Mouse (Mus musculus) MEL (cell line): ENCODE data around the gene Itga9. TPM values are rescaled to one million over a fixed set of nuclear protein-coding genes. Genes with fewer than 3 reads are reported as not detected.

ENCODE experiments used
- DNase-seq: peaks from one replicate; pipeline ENCODE4 v3.0.0; 2011; ENCODE audit warnings: low read depth, low spot score
- H3K27ac ChIP-seq: 2 replicates; pipeline ENCODE4 v1.5.1; 2012; ENCODE audit warnings: low read depth, mild to moderate bottlenecking, control low read depth, low read length, moderate library complexity; ENCODE audit not compliant: control insufficient read depth
- H3K27me3 ChIP-seq, 2 experiments: fragments of 150-350 bp in 1 of 2; sonication (generic) in 1 of 2; 2 replicates each; pipeline ENCODE4 v1.6.1; 2012; ENCODE audit warnings: low read length in 2 of 2, mild to moderate bottlenecking in 2 of 2, improper control_type of control experiment in 1 of 2, moderate library complexity in 1 of 2; ENCODE audit not compliant: insufficient read depth in 2 of 2, control insufficient read depth in 1 of 2
- H3K36me3 ChIP-seq, 2 experiments: 2 replicates each; pipeline ENCODE4 v1.6.1; 2012 to 2014; ENCODE audit warnings: low read length in 2 of 2, improper control_type of control experiment in 1 of 2, inconsistent platforms in 1 of 2, mild to moderate bottlenecking in 1 of 2; ENCODE audit not compliant: insufficient read depth in 2 of 2, control insufficient read depth in 1 of 2
- H3K4me1 ChIP-seq, 2 experiments: fragments of 150-350 bp in 1 of 2; sonication (generic) in 1 of 2; 2 replicates each; pipeline ENCODE4 v1.6.1; 2012; ENCODE audit warnings: low read length in 2 of 2, improper control_type of control experiment in 1 of 2, mild to moderate bottlenecking in 1 of 2; ENCODE audit not compliant: insufficient read depth in 2 of 2, control insufficient read depth in 1 of 2
- H3K4me3 ChIP-seq, 2 experiments: fragments of 150-350 bp in 1 of 2; sonication (generic) in 1 of 2; 2 replicates each; pipeline ENCODE4 v1.5.1; 2012; ENCODE audit warnings: low read depth in 2 of 2, low read length in 2 of 2, mild to moderate bottlenecking in 2 of 2, moderate library complexity in 2 of 2, control low read depth in 1 of 2, improper control_type of control experiment in 1 of 2; ENCODE audit not compliant: control insufficient read depth in 1 of 2, insufficient read depth in 1 of 2
- H3K79me2 ChIP-seq: 2 replicates; pipeline ENCODE4 v1.6.1; 2012; ENCODE audit warnings: mild to moderate bottlenecking, low read length, moderate library complexity; ENCODE audit not compliant: control insufficient read depth, poor library complexity, insufficient read depth
- H3K9ac ChIP-seq: 2 replicates; pipeline ENCODE4 v1.6.1; 2012; ENCODE audit warnings: low read depth, mild to moderate bottlenecking, control low read depth, low read length, moderate library complexity; ENCODE audit not compliant: control insufficient read depth, poor library complexity, severe bottlenecking
- H3K9me3 ChIP-seq: fragments of 150-350 bp; sonication (generic); replicated peaks from 2 replicates; pipeline ENCODE4 v1.6.1; 2012; ENCODE audit warnings: mild to moderate bottlenecking, low read length, improper control_type of control experiment, moderate library complexity; ENCODE audit not compliant: insufficient read depth
- CHD2 ChIP-seq: IDR thresholded peaks from 2 replicates; pipeline ENCODE4 v1.6.1; 2011; ENCODE audit warnings: low read length, improper control_type of control experiment
- CTCF ChIP-seq, 3 experiments: IDR thresholded peaks in 2 of 3; conservative IDR thresholded peaks in 1 of 3; 2 replicates each; pipeline ENCODE4 v1.5.1; 2011 to 2012; ENCODE audit warnings: low read length in 3 of 3, low read depth in 2 of 3, mild to moderate bottlenecking in 2 of 3, improper control_type of control experiment in 1 of 3, inconsistent platforms in 1 of 3, mixed read lengths in 1 of 3, moderate library complexity in 1 of 3; ENCODE audit not compliant: control insufficient read depth in 1 of 3, insufficient read depth in 1 of 3, poor library complexity in 1 of 3, severe bottlenecking in 1 of 3
- EP300 ChIP-seq, 2 experiments: IDR thresholded peaks; 2 replicates each; pipeline ENCODE4 v1.6.1; 2011; ENCODE audit warnings: improper control_type of control experiment in 2 of 2, low read length in 2 of 2, low read depth in 1 of 2, mild to moderate bottlenecking in 1 of 2
- ETS1 ChIP-seq: IDR thresholded peaks from 2 replicates; pipeline ENCODE4 v1.6.1; 2012; ENCODE audit warnings: low read depth, mild to moderate bottlenecking, inconsistent platforms, low read length, improper control_type of control experiment, moderate library complexity
- GABPA ChIP-seq: IDR thresholded peaks from 2 replicates; pipeline ENCODE4 v1.6.1; 2012; ENCODE audit warnings: low read depth, mild to moderate bottlenecking, inconsistent platforms, low read length, improper control_type of control experiment, moderate library complexity
- GATA1 ChIP-seq: IDR thresholded peaks from 2 replicates; pipeline ENCODE4 v1.6.1; 2011; ENCODE audit warnings: low read depth, low read length, improper control_type of control experiment
- HCFC1 ChIP-seq: IDR thresholded peaks from 2 replicates; pipeline ENCODE4 v1.6.1; 2012; ENCODE audit warnings: low read depth, mild to moderate bottlenecking, inconsistent platforms, low read length, improper control_type of control experiment, moderate library complexity
- MEF2A ChIP-seq: IDR thresholded peaks from 2 replicates; pipeline ENCODE4 v1.6.1; 2014; ENCODE audit warnings: low read depth, mild to moderate bottlenecking, inconsistent platforms, low read length, improper control_type of control experiment; ENCODE audit not compliant: poor library complexity, insufficient replicate concordance, severe bottlenecking; ENCODE audit errors: extremely low read depth
- MXI1 ChIP-seq: IDR thresholded peaks from 2 replicates; pipeline ENCODE4 v1.6.1; 2011; ENCODE audit warnings: mild to moderate bottlenecking, low read depth, low read length, improper control_type of control experiment
- MYB ChIP-seq: IDR thresholded peaks from 2 replicates; pipeline ENCODE4 v1.6.1; 2011; ENCODE audit warnings: mild to moderate bottlenecking, low read depth, low read length, improper control_type of control experiment
- NELFE ChIP-seq: IDR thresholded peaks from 2 replicates; pipeline ENCODE4 v1.6.1; 2011; ENCODE audit warnings: low read depth, low read length, improper control_type of control experiment
- NRF1 ChIP-seq: IDR thresholded peaks from 2 replicates; pipeline ENCODE4 v1.6.1; 2014; ENCODE audit warnings: low read depth, mild to moderate bottlenecking, inconsistent platforms, low read length, improper control_type of control experiment, moderate library complexity; ENCODE audit not compliant: poor library complexity, insufficient read depth, severe bottlenecking
- POLR2A ChIP-seq, 2 experiments: IDR thresholded peaks; 2 replicates each; pipeline ENCODE4 v1.6.1; 2011 to 2012; ENCODE audit warnings: low read length in 2 of 2, mild to moderate bottlenecking in 2 of 2, control low read depth in 1 of 2, improper control_type of control experiment in 1 of 2, low read depth in 1 of 2, moderate library complexity in 1 of 2; ENCODE audit not compliant: control insufficient read depth in 1 of 2, insufficient read depth in 1 of 2, poor library complexity in 1 of 2
- POLR2AphosphoS2 ChIP-seq: IDR thresholded peaks from 2 replicates; pipeline ENCODE4 v1.6.1; 2011; ENCODE audit warnings: low read length, improper control_type of control experiment
- RAD21 ChIP-seq: IDR thresholded peaks from 2 replicates; pipeline ENCODE4 v1.6.1; 2011; ENCODE audit warnings: mild to moderate bottlenecking, low read depth, low read length, improper control_type of control experiment
- SIN3A ChIP-seq: IDR thresholded peaks from 2 replicates; pipeline ENCODE4 v1.6.1; 2012; ENCODE audit warnings: low read length, improper control_type of control experiment, inconsistent platforms
- SMC3 ChIP-seq: IDR thresholded peaks from 2 replicates; pipeline ENCODE4 v1.6.1; 2011; ENCODE audit warnings: low read depth, low read length, improper control_type of control experiment
- TAL1 ChIP-seq: IDR thresholded peaks from 2 replicates; pipeline ENCODE4 v1.6.1; 2012; ENCODE audit warnings: mild to moderate bottlenecking, inconsistent platforms, low read length, moderate library complexity, mixed read lengths
- TCF12 ChIP-seq: IDR thresholded peaks from 2 replicates; pipeline ENCODE4 v1.6.1; 2014; ENCODE audit warnings: low read depth, mild to moderate bottlenecking, inconsistent platforms, low read length, improper control_type of control experiment, moderate library complexity
- UBTF ChIP-seq: IDR thresholded peaks from 2 replicates; pipeline ENCODE4 v1.6.1; 2012; ENCODE audit warnings: low read depth, mild to moderate bottlenecking, inconsistent platforms, low read length, improper control_type of control experiment, moderate library complexity, borderline replicate concordance; ENCODE audit not compliant: insufficient read depth
- USF1 ChIP-seq: IDR thresholded peaks from 2 replicates; pipeline ENCODE4 v1.6.1; 2014; ENCODE audit warnings: low read depth, mild to moderate bottlenecking, inconsistent platforms, low read length, improper control_type of control experiment, moderate library complexity
- USF2 ChIP-seq, 2 experiments: IDR thresholded peaks; 2 replicates each; pipeline ENCODE4 v1.6.1; 2011 to 2012; ENCODE audit warnings: improper control_type of control experiment in 2 of 2, low read length in 2 of 2, borderline replicate concordance in 1 of 2, inconsistent platforms in 1 of 2, low read depth in 1 of 2, mild to moderate bottlenecking in 1 of 2; ENCODE audit not compliant: insufficient read depth in 1 of 2
- ZC3H11A ChIP-seq: IDR thresholded peaks from 2 replicates; pipeline ENCODE4 v1.6.1; 2012; ENCODE audit warnings: low read depth, mild to moderate bottlenecking, inconsistent platforms, low read length, improper control_type of control experiment
- ZKSCAN1 ChIP-seq: IDR thresholded peaks from 2 replicates; pipeline ENCODE4 v1.6.1; 2012; ENCODE audit warnings: low read depth, mild to moderate bottlenecking, inconsistent platforms, low read length, improper control_type of control experiment, moderate library complexity
- ZMIZ1 ChIP-seq: IDR thresholded peaks from 2 replicates; pipeline ENCODE4 v1.6.1; 2012; ENCODE audit warnings: low read depth, mild to moderate bottlenecking, inconsistent platforms, low read length, improper control_type of control experiment, moderate library complexity
- ZNF384 ChIP-seq: IDR thresholded peaks from 2 replicates; pipeline ENCODE4 v1.6.1; 2012; ENCODE audit warnings: low read depth, mild to moderate bottlenecking, inconsistent platforms, low read length, improper control_type of control experiment
- polyA plus RNA-seq, 2 experiments: library from polyadenylated mRNA; stranded (reverse) in 1 of 2; unstranded in 1 of 2; fragments of >175 nt in 1 of 2; fragments of >200 nt in 1 of 2; gene quantifications; 2 replicates each; pipeline versions ENCODE4 v1.2.1 to v1.2.4; 2012; ENCODE audit warnings: low replicate concordance in 2 of 2, low read depth in 1 of 2; ENCODE audit not compliant: insufficient read length in 2 of 2, insufficient read depth in 1 of 2, missing spikeins in 1 of 2
- total RNA-seq: library from RNA; depleted of rRNA; stranded (reverse); fragments of 300-350 nt; gene quantifications from 2 replicates; pipeline ENCODE4 v1.2.3, GENCODE M21; 2012

Gene Itga9
- total and polyA plus RNA-seq, 3 experiments, result 0.19 to 0.21 TPM; not detected in 1

- Histone ChIP-seq H3K9ac (no peak overlapping the region), H3K4me3 (no peak overlapping the region), H3K27me3 (no peaks in the 10 kb centered on the region; a peak in 2 of 4 replicates), H3K9me3 (no peaks in the 10 kb centered on the region), H3K36me3 (no peaks in the 10 kb centered on the region)
- no peak for DNase-seq
- no peak for TF ChIP-seq EP300 (IDR thresholded peaks at IDR 0.05; ENCODE audit: low read depth in 1 of 2, low read length in 2 of 2)
- no peak for TF ChIP-seq USF2 (IDR thresholded peaks at IDR 0.05; ENCODE audit: borderline replicate concordance in 1 of 2, insufficient read depth in 1 of 2, low read depth in 1 of 2, low read length in 2 of 2)
- no peak for TF ChIP-seq POLR2AphosphoS2
- no peak for TF ChIP-seq ZKSCAN1
- no peak for TF ChIP-seq CTCF (IDR thresholded peaks at IDR 0.05 in 2 of 3, conservative IDR thresholded peaks at IDR 0.05 in 1 of 3; ENCODE audit: control insufficient read depth in 1 of 3, insufficient read depth in 1 of 3, low read depth in 2 of 3, low read length in 3 of 3, poor library complexity in 1 of 3, severe bottlenecking in 1 of 3)
- TF ChIP-seq ZNF384, result no peak
- no peak for TF ChIP-seq TCF12
- TF ChIP-seq SMC3, result no peak
- TF ChIP-seq NELFE, result no peak
- TF ChIP-seq ZMIZ1, result no peak
- no peak for TF ChIP-seq ZC3H11A
- TF ChIP-seq GABPA, result no peak
- no peak for TF ChIP-seq NRF1
- no peak for TF ChIP-seq USF1
- no peak for TF ChIP-seq MYB
- no peak for TF ChIP-seq CHD2
- no peak for TF ChIP-seq RAD21
- TF ChIP-seq POLR2A (IDR thresholded peaks at IDR 0.05; ENCODE audit: control insufficient read depth in 1 of 2, insufficient read depth in 1 of 2, low read depth in 1 of 2, low read length in 2 of 2, poor library complexity in 1 of 2), result no peak
- TF ChIP-seq TAL1, result no peak
- TF ChIP-seq, all 39 proteins: peak for 0
- no peaks in the 10 kb centered on the region for H3K4me1 ChIP-seq
- H3K27ac ChIP-seq, result no peak overlapping the region
- no peaks in the 10 kb centered on the region for H3K79me2 ChIP-seq
Measured at GRCm38 (mm10) chr9:118737601-118738137, 131.2 kb downstream of the Itga9 start.

- Histone ChIP-seq H3K79me2 (no peaks in the 10 kb centered on the region), H3K9ac (no peak overlapping the region), H3K27ac (no peak overlapping the region), H3K9me3 (no peaks in the 10 kb centered on the region), H3K4me1 (no peaks in the 10 kb centered on the region), H3K36me3 (no peaks in the 10 kb centered on the region), H3K27me3 (no peaks in the 10 kb centered on the region; a peak in 2 of 4 replicates), H3K4me3 (no peak overlapping the region)
- TF ChIP-seq MYB (no peak), ZC3H11A (no peak), CTCF (IDR thresholded peaks at IDR 0.05 in 2 of 3, conservative IDR thresholded peaks at IDR 0.05 in 1 of 3; ENCODE audit: control insufficient read depth in 1 of 3, insufficient read depth in 1 of 3, low read depth in 2 of 3, low read length in 3 of 3, poor library complexity in 1 of 3, severe bottlenecking in 1 of 3) (no peak), TAL1 (no peak), ZNF384 (no peak), HCFC1 (no peak), MEF2A (no peak), MXI1 (no peak), SIN3A (no peak), ZMIZ1 (no peak), POLR2AphosphoS2 (no peak), UBTF (no peak), ETS1 (no peak), USF1 (no peak), ZKSCAN1 (no peak), GATA1 (no peak), TCF12 (no peak), EP300 (IDR thresholded peaks at IDR 0.05; ENCODE audit: low read depth in 1 of 2, low read length in 2 of 2) (no peak), GABPA (no peak), SMC3 (no peak)
- no peak for DNase-seq
Measured at GRCm38 (mm10) chr9:118738311-118738710, 131.8 kb downstream of the Itga9 start.
